Mouse (Mus musculus) left cerebral cortex, adult 2 months (tissue): ENCODE measurements around the gene D230025D16Rik. TPM values are rescaled to one million over a fixed set of nuclear protein-coding genes. Genes with fewer than 3 reads are reported as not detected.

Source experiments
- DNase-seq, 2 experiments: peaks; one replicate each; pipeline ENCODE4 v3.0.0; 2021 to 2022; ENCODE audit warnings: low spot score in 2 of 2, mixed read lengths in 1 of 2; ENCODE audit errors: extremely low spot score in 1 of 2
- H3K27ac ChIP-seq: fragments of 200-600 bp; 2 replicates; pipeline ENCODE4 v1.8.1; 2022
- H3K4me3 ChIP-seq: fragments of 200-600 bp; 2 replicates; pipeline ENCODE4 v1.8.1; 2022
- CTCF ChIP-seq: fragments of 200-600 bp; IDR thresholded peaks from 2 replicates; pipeline ENCODE4 v1.8.1; 2022; ENCODE audit warnings: antibody characterized with exemption, mild to moderate bottlenecking, moderate library complexity
- intact Hi-C: fragments of 180-260 bp; cut with DNase I; formaldehyde crosslinking; loops from one replicate; pipeline ENCODE4 v1.15.1; 2025
- total RNA-seq, 2 experiments: library from RNA; stranded (reverse); gene quantifications; 2 replicates each; pipeline ENCODE4 v1.2.3; 2021

The D230025D16Rik gene
- total RNA-seq, 2 experiments from 2014 or later, result 37.9 to 38.3 TPM

- intact Hi-C loops, result no loop called here
- Histone ChIP-seq H3K27ac (peak overlapping the region; percentile 89), H3K4me3 (peak overlapping the region; percentile 78)
- DNase-seq, result no peak
- no peak for TF ChIP-seq CTCF
Observed at GRCm38 (mm10) chr8:105298351-105299252, 73.7 kb downstream of the D230025D16Rik start.

DNA sequence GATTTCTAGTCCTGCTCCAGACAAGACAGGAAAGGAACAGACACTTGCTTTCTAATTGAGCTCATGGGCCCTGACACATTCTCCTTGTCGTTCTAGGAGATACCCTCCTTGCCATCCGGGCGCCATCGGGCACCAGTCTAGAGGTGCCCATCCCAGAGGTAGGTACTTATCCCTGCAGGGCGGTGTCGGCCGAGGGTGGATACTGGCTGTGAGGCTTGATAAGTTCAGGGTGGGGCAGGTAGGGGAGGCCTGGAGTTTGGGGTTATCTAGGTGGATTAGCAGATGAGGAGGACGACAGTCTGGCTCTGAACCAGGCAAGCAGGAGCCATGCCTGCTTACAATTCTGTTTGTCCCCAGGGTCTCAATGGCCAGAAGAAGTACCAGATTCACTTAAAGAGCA is 75.0 kb downstream of the D230025D16Rik start:
- no peak for TF ChIP-seq CTCF
- no peak for DNase-seq
- H3K27ac ChIP-seq, result no peak overlapping the region
- H3K4me3 ChIP-seq, result no peak overlapping the region
- intact Hi-C loops, result no loop called here

Other genes with a start within 250 kb of the D230025D16Rik start
- gene Ces2h, start 224.3 kb upstream of the D230025D16Rik start, total RNA-seq, result not detected
- not detected for gene Ces3a, start 176.5 kb upstream of the D230025D16Rik start, total RNA-seq
- not detected for gene Ces3b, start 141.4 kb upstream of the D230025D16Rik start, total RNA-seq
- gene Ces4a, start 93.3 kb upstream of the D230025D16Rik start, total RNA-seq, result not detected
- gene Cbfb, start 54.5 kb upstream of the D230025D16Rik start, total RNA-seq, result 10 to 100 TPM; 20.7 to 22.3 TPM
- gene B3gnt9, start 30.0 kb downstream of the D230025D16Rik start, total RNA-seq, result 1 to 10 TPM; 2.1 to 2.8 TPM
- 1 to 10 TPM; 8.0 TPM for gene Tradd, start 39.5 kb downstream of the D230025D16Rik start, total RNA-seq
- gene Fbxl8, start 39.5 kb downstream of the D230025D16Rik start, total RNA-seq, result 1 to 10 TPM in 1 of 2 experiments, under 1 TPM in 1; 1.00 to 1.1 TPM
- gene Hsf4, start 44.7 kb downstream of the D230025D16Rik start, total RNA-seq, result 10 to 100 TPM; 17.2 to 17.5 TPM
- 10 to 100 TPM in 1 of 2 experiments, 1 to 10 TPM in 1; 8.9 to 10.4 TPM for gene Nol3, start 51.0 kb downstream of the D230025D16Rik start, total RNA-seq
- 10 to 100 TPM; 28.0 to 30.0 TPM for gene 4931428F04Rik, start 64.7 kb downstream of the D230025D16Rik start, total RNA-seq
- 1 to 10 TPM; 1.1 to 2.2 TPM for gene Exoc3l, start 71.0 kb downstream of the D230025D16Rik start, total RNA-seq
- 10 to 100 TPM; 36.4 to 39.3 TPM for gene E2f4, start 72.5 kb downstream of the D230025D16Rik start, total RNA-seq
- gene Elmo3, start 80.5 kb downstream of the D230025D16Rik start, total RNA-seq, result 1 to 10 TPM; 1.4 to 1.9 TPM
- gene Lrrc29, start 101.1 kb downstream of the D230025D16Rik start, total RNA-seq, result 1 to 10 TPM; 6.6 to 6.8 TPM
- gene Tmem208, start 101.2 kb downstream of the D230025D16Rik start, total RNA-seq, result 10 to 100 TPM; 35.4 to 40.1 TPM
- 1 to 10 TPM; 3.5 to 3.7 TPM for gene Fhod1, start 122.8 kb downstream of the D230025D16Rik start, total RNA-seq
- 10 to 100 TPM; 41.9 to 42.5 TPM for gene Slc9a5, start 123.7 kb downstream of the D230025D16Rik start, total RNA-seq
- 1 to 10 TPM; 3.7 to 4.5 TPM for gene Plekhg4, start 148.1 kb downstream of the D230025D16Rik start, total RNA-seq
- not detected for gene Kctd19, start 188.4 kb downstream of the D230025D16Rik start, total RNA-seq
- gene Lrrc36, start 188.4 kb downstream of the D230025D16Rik start, total RNA-seq, result under 1 TPM in 1 of 2 experiments, not detected in 1; 0.27 TPM
- 10 to 100 TPM; 36.1 to 42.5 TPM for gene Tppp3, start 246.4 kb downstream of the D230025D16Rik start, total RNA-seq